Mouse (Mus musculus): ENCODE measurements at regions not wholly inside any gene's neighbourhood (a gene's known extent, or its start where the extent isn't known, plus 50 kb on each side); places are given as distances from the start of the nearest gene placed in this dataset.

DNA sequence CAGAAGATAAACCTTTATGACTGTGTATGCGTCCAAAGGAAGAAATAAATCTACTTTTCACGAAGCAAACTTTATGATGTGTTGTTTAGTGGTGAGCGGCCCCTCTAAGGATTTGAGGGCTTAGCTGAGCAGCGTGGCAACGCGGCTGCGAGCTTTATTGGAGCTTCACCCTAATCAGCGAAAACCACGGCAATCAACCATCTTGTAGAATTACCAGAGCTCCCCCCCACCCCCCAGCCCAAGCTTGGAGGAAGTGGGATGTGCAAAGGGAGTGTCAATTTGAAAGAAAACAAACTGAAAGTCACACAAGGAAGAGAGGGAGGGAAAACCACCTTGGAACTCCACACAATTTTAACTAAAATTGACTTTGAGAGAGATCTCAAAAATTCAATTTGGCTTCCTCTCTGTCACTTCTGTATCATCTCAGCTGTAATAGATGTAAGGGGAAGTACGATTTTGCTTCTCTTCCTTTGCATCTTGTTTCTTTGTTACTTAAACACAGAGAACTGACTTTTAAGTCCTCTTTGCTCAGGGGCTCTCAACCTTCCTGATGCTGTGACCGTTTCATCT, 229.1 kb upstream of the Satb1 start:
- DNase-seq (ENCODE audit: low read depth, low spot score) = no peak

DNA sequence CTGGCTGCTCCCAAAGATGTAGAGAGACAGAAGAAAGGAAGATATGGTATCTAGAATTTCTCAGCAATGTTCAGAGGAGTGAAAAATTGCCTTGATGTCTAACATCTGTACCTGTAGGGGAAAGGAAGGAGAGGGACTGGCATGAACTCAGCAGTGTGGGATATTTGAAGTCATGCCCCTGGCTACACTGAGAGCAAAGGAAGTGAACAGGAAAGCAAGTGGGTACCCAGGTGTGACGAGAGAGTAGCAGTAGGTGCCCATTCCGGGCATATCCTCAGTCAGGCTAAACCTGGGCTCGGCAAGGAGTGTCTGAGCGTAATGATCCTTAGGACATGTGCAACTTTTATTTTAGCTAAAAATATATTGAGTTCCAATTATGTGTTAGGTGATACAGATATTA, 203.4 kb upstream of the Satb1 start:
- DNase-seq (ENCODE audit: low read depth, low spot score) = no peak

- no peak for DNase-seq (ENCODE audit: low read depth, low spot score)
Observed at GRCm38 (mm10) chr17:52031079-52031478, 198.0 kb upstream of the Satb1 start.

GRCm38 (mm10) chr17:51986920-51987319, 153.8 kb upstream of the Satb1 start:
- no peak for DNase-seq (ENCODE audit: low read depth, low spot score)

DNA sequence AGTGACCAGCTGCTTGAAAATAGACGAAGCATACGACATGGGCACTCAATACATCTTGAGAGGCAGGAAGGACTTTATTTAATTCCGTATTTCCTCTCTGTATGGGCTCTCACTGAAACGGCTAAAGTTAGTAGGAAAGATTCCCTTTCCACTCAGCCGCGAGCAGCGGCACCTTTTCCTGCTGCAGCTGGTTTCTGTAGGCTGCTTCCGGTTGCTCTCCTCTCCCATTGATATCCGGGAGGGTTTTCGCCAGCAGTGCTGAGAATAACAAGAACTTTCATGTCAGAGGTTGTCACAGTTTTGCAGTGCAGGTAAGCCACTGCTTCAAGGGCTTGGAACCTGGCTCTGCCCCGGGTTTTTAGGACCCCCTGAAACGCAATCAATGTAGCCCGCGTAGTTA, 153.1 kb upstream of the Satb1 start:
- DNase-seq (ENCODE audit: low read depth, low spot score) = no peak

DNA sequence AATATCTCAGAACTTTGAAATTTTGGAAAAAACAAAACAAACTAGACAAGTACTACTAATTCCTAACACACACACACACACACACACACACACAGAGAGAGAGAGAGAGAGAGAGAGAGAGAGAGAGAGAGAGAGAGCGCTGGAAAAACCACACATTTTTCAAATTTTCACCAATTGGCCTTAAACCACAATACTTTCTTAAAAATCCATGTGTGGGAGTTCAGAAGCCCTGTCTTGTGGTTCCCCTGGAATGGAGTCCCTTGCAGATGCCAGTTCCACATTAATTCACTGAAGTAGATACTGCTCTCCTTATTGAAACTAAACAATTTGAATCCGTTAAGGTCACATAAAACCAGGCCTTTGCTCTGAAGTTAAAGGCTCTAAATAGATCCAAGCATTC, 146.0 kb upstream of the Satb1 start:
- no peak for DNase-seq (ENCODE audit: low read depth, low spot score)

DNA sequence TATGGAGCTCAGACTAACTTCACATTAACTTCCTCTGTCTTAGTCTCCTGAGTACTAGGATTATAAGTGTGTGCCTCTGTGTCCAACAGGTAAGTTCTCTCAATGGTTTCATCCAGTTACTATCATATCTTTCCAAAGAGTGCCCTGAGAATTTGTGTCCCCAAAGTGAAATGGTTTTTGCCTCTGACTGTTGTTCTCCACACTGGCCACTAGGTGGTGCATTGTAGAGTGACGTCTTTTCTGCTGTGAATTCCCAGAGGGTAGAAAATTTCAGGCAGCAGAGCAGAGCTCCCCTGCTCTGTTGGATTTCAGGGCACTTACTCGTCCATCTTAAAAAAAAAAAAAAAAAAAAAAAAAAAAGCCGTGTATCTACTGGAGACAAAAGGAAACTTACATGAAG, 138.4 kb upstream of the Satb1 start:
- DNase-seq (ENCODE audit: low read depth, low spot score) = no peak

GRCm38 (mm10) chr17:51966573-51967284, 133.6 kb upstream of the Satb1 start:
- no peak for DNase-seq (ENCODE audit: low read depth, low spot score)

DNA sequence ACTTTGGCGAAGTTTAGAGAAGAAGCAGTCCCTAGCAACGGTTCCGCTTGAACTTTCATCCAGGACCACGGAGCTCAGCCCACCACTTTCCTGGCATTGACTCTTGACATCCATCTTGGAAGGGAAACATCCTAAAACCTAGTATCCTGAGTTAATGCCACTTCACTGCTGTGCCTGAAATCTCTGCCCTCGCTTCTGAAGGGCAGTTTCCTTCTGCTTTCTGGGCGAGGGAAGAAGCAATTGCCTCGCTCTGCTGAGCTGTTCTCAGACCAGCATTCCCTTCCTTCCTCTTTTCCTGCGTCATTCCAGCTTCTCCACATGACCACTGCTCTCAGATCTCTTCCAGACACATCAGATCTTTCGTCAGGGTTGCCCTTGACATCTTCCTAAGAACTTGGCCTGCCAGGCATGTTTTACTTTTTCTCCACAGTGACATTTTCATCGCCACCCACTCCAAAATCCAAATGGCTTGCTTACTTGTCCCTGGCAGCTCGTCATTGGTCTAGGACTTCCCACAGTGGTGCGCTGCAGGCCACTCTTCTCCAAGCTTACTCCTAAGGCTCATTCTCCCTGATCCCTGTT, 129.5 kb upstream of the Satb1 start:
- no peak for DNase-seq (ENCODE audit: low read depth, low spot score)

DNA sequence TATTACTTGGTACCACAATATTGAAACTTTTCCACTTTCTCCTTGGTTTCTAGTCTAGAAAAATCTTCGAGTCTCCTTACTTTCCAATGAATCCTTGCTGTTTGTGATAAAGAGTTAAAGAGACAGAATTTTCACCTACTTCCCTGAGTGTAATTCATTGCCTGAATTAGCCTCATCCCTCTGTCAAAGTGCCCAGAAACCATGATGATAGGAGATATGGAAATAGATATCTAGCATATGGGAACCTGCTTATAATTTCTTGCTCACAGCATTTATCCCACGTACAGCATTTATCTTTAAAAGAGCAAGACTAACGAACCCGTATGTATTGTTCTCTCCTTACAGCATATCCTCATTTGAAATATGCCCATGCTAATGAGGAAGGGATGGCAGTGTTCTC, 128.2 kb upstream of the Satb1 start:
- no peak for DNase-seq (ENCODE audit: low read depth, low spot score)

DNA sequence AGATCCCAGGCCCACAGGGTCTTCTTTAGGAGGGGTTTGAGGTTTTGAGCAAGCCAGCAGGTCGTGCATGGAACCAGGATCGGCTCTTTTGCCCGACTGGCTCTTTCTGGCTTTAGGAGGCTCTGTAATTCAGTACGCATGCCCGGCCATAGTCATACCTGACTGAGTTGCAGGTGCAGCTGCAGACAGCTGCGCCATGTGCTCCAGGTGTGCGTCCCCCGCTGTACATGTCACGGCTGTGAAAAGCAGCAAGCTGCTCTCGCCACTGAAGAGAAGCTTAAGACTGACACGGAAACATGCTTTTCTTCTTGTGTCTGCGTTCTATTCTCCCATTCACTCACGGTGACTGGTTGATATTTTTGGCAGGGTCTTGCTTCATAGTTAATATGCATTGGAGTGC, 123.2 kb upstream of the Satb1 start:
- no peak for DNase-seq (ENCODE audit: low read depth, low spot score)

DNA sequence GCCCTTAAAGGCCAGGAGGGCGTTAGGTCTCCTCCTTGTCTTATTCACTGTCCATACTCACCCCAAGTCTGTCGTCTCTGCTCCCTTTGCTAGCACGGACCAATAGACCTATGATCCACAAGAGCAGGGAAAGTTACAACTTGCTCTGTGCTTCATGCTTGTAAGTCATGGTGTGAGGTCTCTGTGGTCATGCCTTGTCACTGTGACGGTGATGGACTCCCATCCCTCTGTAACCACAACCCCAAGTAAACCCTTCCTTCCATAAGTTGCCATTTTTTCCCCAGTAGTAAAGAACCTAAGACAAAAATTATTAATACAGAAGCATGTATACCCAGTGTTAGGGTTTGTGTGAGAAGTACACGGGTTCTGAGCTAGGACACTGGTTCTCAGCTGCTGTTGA, 104.6 kb upstream of the Satb1 start:
- no peak for DNase-seq (ENCODE audit: low read depth, low spot score)

DNA sequence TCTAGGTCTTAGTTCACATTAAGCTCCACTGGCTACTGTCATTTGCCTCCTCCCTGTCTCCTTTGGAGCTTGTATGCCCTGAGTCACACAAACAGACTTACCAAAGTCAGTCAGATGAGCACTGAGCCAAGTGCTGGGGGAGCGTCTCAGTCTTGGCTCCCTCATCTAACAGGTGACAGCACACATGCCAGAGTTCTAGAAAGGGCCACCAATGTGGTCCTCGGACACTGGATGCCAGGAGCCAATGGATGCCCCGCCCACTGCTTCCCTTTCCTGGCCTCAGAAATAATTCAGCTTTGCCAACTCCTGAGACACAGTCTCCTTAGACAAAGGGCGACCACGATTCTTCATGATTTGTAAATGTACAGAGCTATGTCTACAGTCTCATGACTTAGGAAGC, 103.0 kb upstream of the Satb1 start:
- peak; percentile 3 for DNase-seq (ENCODE audit: low read depth, low spot score)

DNA sequence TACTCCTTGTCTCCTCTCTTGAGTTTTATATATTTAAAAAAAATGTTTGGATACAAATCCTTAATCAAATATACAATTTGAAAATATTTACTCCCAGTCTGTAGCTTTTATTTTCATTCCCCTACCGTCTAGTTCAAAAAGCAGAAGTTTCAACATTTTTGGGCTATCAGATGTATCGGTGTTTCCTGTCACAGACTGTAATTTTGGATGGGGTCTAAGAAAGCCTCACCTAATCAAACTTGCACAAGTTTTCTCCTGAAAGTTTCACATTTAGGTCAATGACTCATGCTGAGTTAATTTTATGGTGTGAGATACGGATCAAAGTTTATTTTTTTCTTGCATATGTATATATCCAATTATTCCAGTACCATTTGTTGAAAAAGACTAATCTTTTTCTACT, 93.3 kb upstream of the Satb1 start:
- DNase-seq (ENCODE audit: low read depth, low spot score) = no peak

DNA sequence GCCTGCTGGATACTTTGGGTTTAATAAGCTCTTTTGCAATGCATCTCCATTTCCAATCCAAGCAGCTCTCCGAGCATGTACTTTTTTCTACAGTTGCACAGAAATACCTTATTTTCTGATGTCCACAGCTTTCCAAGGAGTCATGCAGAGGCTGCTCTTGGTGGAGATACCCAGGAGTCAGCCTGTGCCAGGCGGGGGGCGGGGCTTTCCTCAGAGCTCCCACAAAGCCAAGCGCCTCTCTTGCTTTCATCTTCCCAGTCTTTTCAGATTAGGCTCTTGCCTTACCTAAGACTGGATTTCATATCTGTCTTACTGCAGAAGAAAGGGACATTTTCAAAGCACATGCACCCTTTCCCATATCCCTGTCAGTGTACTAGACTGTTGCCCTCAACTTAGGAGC, 73.9 kb upstream of the Satb1 start:
- DNase-seq (ENCODE audit: low read depth, low spot score) = no peak

GRCm38 (mm10) chr17:51906418-51906817, 73.3 kb upstream of the Satb1 start:
- no peak for DNase-seq (ENCODE audit: low read depth, low spot score)

DNA sequence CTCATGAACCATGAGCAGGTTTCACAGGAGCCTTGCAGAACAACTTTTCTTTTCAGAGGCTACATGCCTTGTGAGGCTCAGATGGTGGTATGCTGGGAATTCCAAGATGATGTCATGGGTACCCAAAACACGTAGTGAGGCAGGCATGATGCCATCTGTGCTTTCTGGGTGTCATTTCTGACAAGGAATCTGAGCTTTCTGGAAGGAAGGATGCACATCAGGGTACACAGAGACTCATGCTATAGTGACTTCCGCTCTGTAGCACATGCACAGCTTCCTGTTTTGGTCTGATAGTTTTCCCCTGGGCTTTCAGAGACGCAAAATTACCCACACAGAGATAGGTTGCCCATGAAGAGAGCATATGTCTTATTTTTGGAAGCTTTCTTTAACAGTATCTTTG, 70.8 kb upstream of the Satb1 start:
- DNase-seq (ENCODE audit: low read depth, low spot score) = peak; percentile 13

GRCm38 (mm10) chr17:51899376-51899775, 66.3 kb upstream of the Satb1 start:
- no peak for DNase-seq (ENCODE audit: low read depth, low spot score)

- DNase-seq (ENCODE audit: low read depth, low spot score) = no peak
Observed at GRCm38 (mm10) chr17:51896160-51896559, 63.1 kb upstream of the Satb1 start.

DNA sequence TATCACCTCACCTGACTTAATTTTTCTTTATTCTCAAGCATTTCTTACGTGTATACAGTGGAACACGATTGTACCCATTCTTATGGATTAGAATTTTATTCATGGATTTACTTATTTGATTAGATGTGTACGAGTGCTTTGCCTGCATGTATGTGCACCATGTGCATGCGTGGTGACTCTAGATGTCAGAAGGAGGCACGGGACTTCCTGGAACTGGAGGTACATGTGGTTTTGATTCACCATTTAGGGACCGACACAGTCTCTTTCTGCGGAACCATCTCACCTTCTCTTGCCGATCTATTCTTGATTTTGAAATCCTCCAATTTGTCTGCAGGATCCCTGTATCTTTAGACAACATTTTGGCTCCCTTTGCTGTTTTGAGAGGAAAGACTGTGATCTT, 61.2 kb upstream of the Satb1 start:
- no peak for DNase-seq (ENCODE audit: low read depth, low spot score)

DNA sequence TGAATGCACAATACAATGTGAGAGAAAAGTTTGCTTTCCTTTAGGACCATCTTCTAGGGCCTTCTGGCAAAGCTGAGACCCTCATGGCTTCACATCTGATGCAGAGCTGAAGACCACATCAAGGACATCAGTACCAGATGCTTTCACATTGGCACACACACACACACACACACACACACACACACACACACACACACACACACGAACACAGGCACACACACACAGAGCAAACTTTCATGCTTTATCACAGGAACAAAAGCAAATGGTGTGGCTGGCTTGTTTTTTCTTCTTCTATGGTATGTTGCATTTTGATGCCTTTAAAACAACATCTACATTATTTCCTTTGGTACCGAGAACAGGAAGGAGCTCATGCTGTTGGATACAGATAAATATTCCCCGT, 59.8 kb upstream of the Satb1 start:
- no peak for DNase-seq (ENCODE audit: low read depth, low spot score)

GRCm38 (mm10) chr17:51892159-51892558, 59.1 kb upstream of the Satb1 start:
- DNase-seq (ENCODE audit: low read depth, low spot score) = no peak

Data from skeletal muscle tissue, adult 2 months (tissue).